Mouse (Mus musculus): Measurements from ENCODE around the gene Usp8.

Gene Usp8

GRCm38 (mm10) chr2:126801980-126802379 is 94.9 kb downstream of the Usp8 start:
- no peak for DNase-seq (ENCODE audit: extremely low read depth, insufficient read length, low spot score)

Data from 3134 (cell line).